Mouse (Mus musculus) erythroblast, adult 5-6 weeks (primary cell): ENCODE results near the gene Tenm1. TPM values are rescaled to one million over a fixed set of nuclear protein-coding genes. Genes with fewer than 3 reads are reported as not detected.

ENCODE experiments used
- ATAC-seq: replicated peaks from 2 replicates; pipeline ENCODE4 v1.8.0; 2016; ENCODE audit warnings: moderate number of reproducible peaks, mild to moderate bottlenecking, moderate TSS enrichment, inconsistent platforms; ENCODE audit not compliant: poor library complexity, low FRiP score, severe bottlenecking
- total RNA-seq, 2 experiments: library from RNA; stranded (forward) in 1 of 2; stranded (reverse) in 1 of 2; fragments of 150-400 nt in 1 of 2; fragments of 200-764, 138-1000 nt in 1 of 2; gene quantifications; 2 replicates each; pipeline versions ENCODE4 v1.2.3 to v1.2.4; 2015 to 2017; ENCODE audit warnings: low replicate concordance in 2 of 2

Gene Tenm1
- total RNA-seq (2015; ENCODE audit: low replicate concordance) (not detected in 2 replicates), total RNA-seq (2017; ENCODE audit: low replicate concordance) (0.14 TPM in 1 of 2 replicates, not detected in the other)

- no peak for ATAC-seq
These were observed at the start of gene Tenm1 for GRCm38 (mm10) chrX:43428855-43429263. TSS of gene Tenm1 (minus strand) at chrX:43429126.

GRCm38 (mm10) chrX:43467311-43467710 is 38.4 kb upstream of the Tenm1 start:
- no peak for ATAC-seq

GRCm38 (mm10) chrX:43430581-43430980 is 1.7 kb upstream of the Tenm1 start:
- no peak for ATAC-seq

GRCm38 (mm10) chrX:43429982-43430531 is 1.1 kb upstream of the Tenm1 start:
- no peak for ATAC-seq

GRCm38 (mm10) chrX:43429337-43429736 is 411 bp upstream of the Tenm1 start:
- ATAC-seq, result no peak

GRCm38 (mm10) chrX:43427961-43428365 is 963 bp downstream of the Tenm1 start:
- no peak for ATAC-seq

- no peak for ATAC-seq
These were observed 1.8 kb downstream of the Tenm1 start for GRCm38 (mm10) chrX:43427111-43427510.

GRCm38 (mm10) chrX:43397957-43398356 is 31.0 kb downstream of the Tenm1 start:
- ATAC-seq, result no peak

- ATAC-seq, result no peak
These were observed 40.8 kb downstream of the Tenm1 start for GRCm38 (mm10) chrX:43388106-43388505.

- no peak for ATAC-seq
These were observed 56.4 kb downstream of the Tenm1 start for GRCm38 (mm10) chrX:43372526-43372925.

GRCm38 (mm10) chrX:43319351-43319750 is 109.6 kb downstream of the Tenm1 start:
- no peak for ATAC-seq

GRCm38 (mm10) chrX:43317801-43318520 is 111.0 kb downstream of the Tenm1 start:
- ATAC-seq, result no peak

GRCm38 (mm10) chrX:43235844-43236243 is 193.1 kb downstream of the Tenm1 start:
- ATAC-seq, result no peak

- ATAC-seq, result no peak
These were observed 223.9 kb downstream of the Tenm1 start for GRCm38 (mm10) chrX:43205003-43205402.

GRCm38 (mm10) chrX:43202249-43202783 is 226.6 kb downstream of the Tenm1 start:
- no peak for ATAC-seq

GRCm38 (mm10) chrX:43182975-43183374 is 246.0 kb downstream of the Tenm1 start:
- ATAC-seq, result no peak

- ATAC-seq, result no peak
These were observed 277.4 kb downstream of the Tenm1 start for GRCm38 (mm10) chrX:43151561-43151960.

- no peak for ATAC-seq
These were observed 299.2 kb downstream of the Tenm1 start for GRCm38 (mm10) chrX:43129696-43130095.

GRCm38 (mm10) chrX:43122491-43122890 is 306.4 kb downstream of the Tenm1 start:
- no peak for ATAC-seq

- no peak for ATAC-seq
These were observed 306.9 kb downstream of the Tenm1 start for GRCm38 (mm10) chrX:43122001-43122400.

GRCm38 (mm10) chrX:42986100-42986499 is 442.8 kb downstream of the Tenm1 start:
- ATAC-seq, result no peak
